Mouse (Mus musculus): ENCODE measurements around the gene Gm765. TPM values are rescaled to one million over a fixed set of nuclear protein-coding genes. Genes with fewer than 3 reads are reported as not detected.
A peak's percentile ranks its signal among the peaks of the same experiment; 100 is the strongest.

Gm765 gene
- total RNA-seq, 2 experiments from 2014 or later: 0.21 to 0.35 TPM

DNA sequence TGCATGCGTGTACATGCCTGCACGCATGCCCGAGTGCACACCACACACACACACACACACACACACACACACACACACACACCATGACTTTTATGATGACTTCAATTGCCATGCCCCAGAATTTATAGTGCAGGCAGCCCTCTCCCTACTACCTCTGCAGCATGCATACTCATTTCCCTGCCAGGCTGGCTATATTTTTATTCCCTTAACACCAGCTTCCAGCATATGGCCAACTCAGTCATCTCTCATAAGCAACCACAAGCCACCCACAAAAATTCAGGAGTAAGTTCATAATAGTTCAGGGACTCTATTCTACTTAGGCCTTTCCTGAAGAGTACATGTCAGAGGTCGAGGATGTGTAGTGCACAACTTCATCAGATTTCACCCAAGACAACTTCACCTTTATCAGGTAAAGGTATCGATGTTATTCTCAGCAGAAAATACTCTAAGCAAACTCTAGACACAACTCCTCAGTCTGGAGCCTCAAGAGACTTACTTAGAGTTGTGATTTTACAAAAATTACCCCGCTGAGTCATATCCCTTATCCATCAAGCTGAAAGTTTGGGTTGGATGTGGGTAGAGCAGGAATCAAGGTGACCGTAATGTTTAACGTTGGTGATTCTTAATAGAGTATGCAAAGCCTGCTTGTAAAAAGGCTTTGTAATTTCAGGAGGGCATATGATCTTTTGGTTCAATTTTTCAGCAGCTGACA lies 101.8 kb downstream of the Gm765 start:
- DNase-seq (ENCODE audit: low spot score in 2 of 2): peak; percentile 26 to 46

GRCm38 (mm10) chr6:98234097-98234496 lies 108.5 kb downstream of the Gm765 start:
- intact Hi-C loops (cut with DNase I): no loop called here
- DNase-seq (ENCODE audit: low spot score in 2 of 2): no peak

More for the DNA sequence above, 101.8 kb downstream of the Gm765 start:
- intact Hi-C loops (cut with DNase I): no loop called here

DNA sequence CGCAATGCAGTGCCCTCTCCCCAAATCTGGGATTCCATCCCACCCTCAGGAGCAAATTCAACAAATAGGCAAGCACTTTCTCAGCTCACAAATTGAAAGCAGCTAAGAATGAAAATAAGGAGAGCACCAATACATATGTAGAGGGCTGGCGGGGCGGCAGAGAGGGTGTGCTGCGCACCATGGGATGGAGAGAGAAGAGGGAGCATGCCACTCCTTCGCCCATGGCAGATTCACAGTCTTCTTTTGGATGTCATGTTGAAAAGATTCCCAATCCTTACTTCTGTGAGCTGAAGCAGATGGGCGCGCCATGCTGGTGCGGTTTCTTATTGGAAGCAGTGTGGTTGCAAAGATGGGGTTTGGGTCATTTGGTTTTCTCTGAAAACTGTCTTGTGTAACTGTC lies 118.6 kb downstream of the Gm765 start:
- intact Hi-C loops (cut with DNase I): no loop called here
- no peak for DNase-seq (ENCODE audit: low spot score in 2 of 2)

DNA sequence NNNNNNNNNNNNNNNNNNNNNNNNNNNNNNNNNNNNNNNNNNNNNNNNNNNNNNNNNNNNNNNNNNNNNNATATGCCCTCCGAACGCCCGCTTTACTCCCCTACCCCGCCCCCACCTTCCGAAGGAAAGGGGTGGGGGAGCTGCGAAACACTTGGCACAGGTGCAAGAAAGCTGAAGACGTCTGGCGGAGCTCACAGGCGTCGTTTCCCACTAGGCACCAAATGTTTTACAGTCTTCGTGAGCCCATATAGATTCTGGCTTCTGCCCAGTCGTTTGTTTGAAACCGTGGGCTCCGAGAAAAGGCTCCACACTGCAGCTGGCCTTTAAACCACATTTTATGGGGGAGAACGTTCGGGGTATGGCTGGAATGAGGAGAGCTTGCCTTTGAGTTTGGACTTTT lies 120.6 kb downstream of the Gm765 start:
- intact Hi-C loops (cut with DNase I): no loop called here
- peak; percentile 45 to 54 for DNase-seq (ENCODE audit: low spot score in 2 of 2)

- intact Hi-C loops (cut with DNase I): no loop called here
- no peak for DNase-seq (ENCODE audit: low spot score in 2 of 2)
Observed at GRCm38 (mm10) chr6:98212225-98212624, 130.3 kb downstream of the Gm765 start.

- no peak for DNase-seq (ENCODE audit: low spot score in 2 of 2)
- intact Hi-C loops (cut with DNase I): no loop called here
Observed at GRCm38 (mm10) chr6:98210237-98210636, 132.3 kb downstream of the Gm765 start.

- intact Hi-C loops (cut with DNase I): no loop called here
- DNase-seq (ENCODE audit: low spot score in 2 of 2): no peak
Observed at GRCm38 (mm10) chr6:98208051-98208450, 134.5 kb downstream of the Gm765 start.

DNA sequence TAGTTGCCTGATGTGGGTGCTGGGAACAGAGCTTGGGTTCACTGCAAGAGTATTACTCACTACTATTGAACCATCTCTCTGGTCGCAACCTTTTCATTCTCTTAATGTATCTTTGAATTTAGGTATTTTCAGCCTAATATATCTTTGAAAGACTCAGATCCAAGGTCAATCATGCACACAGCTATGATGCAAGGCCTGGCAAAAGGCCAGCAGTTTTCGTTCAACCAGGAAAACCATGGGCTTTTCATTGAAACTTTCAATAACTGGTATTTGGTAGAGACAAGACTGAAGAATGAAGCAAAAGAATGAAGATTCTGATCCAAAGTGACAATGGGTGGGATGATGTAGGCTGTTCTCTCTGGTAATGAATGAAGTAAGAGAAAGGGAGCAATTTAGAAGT lies 143.8 kb downstream of the Gm765 start:
- intact Hi-C loops (cut with DNase I): no loop called here
- DNase-seq (ENCODE audit: low spot score in 2 of 2): no peak

- intact Hi-C loops (cut with DNase I): no loop called here
Observed at GRCm38 (mm10) chr6:98190745-98191442, 151.7 kb downstream of the Gm765 start.

More at GRCm38 (mm10) chr6:98190745-98191442, 151.7 kb downstream of the Gm765 start:
- DNase-seq (ENCODE audit: low spot score in 2 of 2): no peak

All from left cerebral cortex, postnatal 14 days (tissue).